Mouse (Mus musculus) liver, postnatal 0 days (tissue): Measurements from ENCODE around the gene Tinagl1.

Experiments
- CTCF ChIP-seq: sonication (generic); IDR thresholded peaks from 2 replicates; pipeline ENCODE4 v1.5.1; 2016; ENCODE audit warnings: antibody characterized with exemption, low read depth
- EP300 ChIP-seq: IDR thresholded peaks from 2 replicates; pipeline ENCODE4 v1.6.1; 2016; ENCODE audit warnings: antibody characterized with exemption, low read depth, mild to moderate bottlenecking

GRCm38 (mm10) chr4:130169411-130169971 is 5.4 kb downstream of the Tinagl1 start:
- no peak for TF ChIP-seq CTCF
- TF ChIP-seq EP300 = no peak
